Mouse (Mus musculus): ENCODE measurements around the gene Ghr. TPM values are rescaled to one million over a fixed set of nuclear protein-coding genes. Genes with fewer than 3 reads are reported as not detected.

Gene Ghr
- polyA plus RNA-seq, 1 experiment from 2014 or later: 113 TPM

DNA sequence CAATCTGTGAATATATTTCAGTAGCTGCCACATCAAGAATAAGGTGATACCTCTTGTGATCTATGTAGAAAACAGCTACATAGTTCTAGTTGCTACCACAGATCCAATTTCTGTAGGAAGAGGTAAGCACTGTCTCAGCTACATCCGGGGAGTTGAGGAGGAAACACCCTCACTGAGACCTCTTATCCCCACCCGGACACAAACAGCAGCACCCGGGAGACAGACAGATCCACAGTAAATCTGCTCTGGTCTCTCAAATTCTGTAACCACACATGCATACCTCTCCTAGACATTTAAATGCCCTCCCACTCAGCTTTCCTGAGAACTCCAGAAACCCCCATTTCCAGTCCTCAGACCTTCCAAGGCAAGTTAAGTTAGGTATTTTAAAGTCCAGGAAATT, 2.0 kb downstream of the Ghr start:
- Histone ChIP-seq H3K27me3 (replicated peaks) (no peaks in the 10 kb centered on the region), H3K27ac (peak overlapping the region; percentile 97), H3K4me2 (peak overlapping the region; percentile 48), H3K4me3 (replicated peaks) (peak overlapping the region; percentile 90), H3K9ac (peak overlapping the region; percentile 24; the same call in 1 of the 2 replicates), H3K4me1 (peaks cover 22% of the 10 kb centered on the region; the same call in 1 of the 2 replicates), H3K9me3 (no peaks in the 10 kb centered on the region), H3K36me3 (no peaks in the 10 kb centered on the region)
- no peak for ATAC-seq (ENCODE audit: insufficient read depth, low FRiP score, low read depth)
- 8% methylated on average over 3 of the region's 3 CpGs for WGBS

DNA sequence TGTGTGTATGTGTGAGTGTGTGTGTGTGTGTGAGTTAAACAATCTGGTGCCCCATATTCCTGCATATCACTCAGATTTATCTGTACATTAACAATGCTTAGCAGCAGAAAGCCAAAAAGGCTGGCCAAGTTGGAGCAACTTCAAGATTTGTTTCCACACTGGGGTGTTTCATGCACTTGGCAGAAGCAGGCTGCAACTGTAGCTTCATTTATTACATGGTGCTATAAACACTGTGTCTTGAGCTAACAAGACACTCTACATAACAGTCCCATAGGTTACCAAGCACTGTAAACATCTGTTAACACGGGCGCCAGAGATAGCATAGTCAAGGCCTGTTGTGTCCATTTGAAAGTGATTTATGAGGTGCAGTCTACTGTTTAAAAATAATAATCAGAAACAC, 3.1 kb downstream of the Ghr start:
- H3K4me2 ChIP-seq: peak overlapping the region; percentile 53
- ATAC-seq (ENCODE audit: insufficient read depth, low FRiP score, low read depth): peak; percentile 16; the same call in 1 of the 2 replicates
- H3K9me3 ChIP-seq: no peaks in the 10 kb centered on the region
- H3K36me3 ChIP-seq: no peaks in the 10 kb centered on the region
- 16% methylated on average over 2 of the region's 2 CpGs for WGBS
- peak overlapping the region; percentile 72 for H3K27ac ChIP-seq
- no peaks in the 10 kb centered on the region for H3K27me3 ChIP-seq (replicated peaks)
- H3K4me3 ChIP-seq (replicated peaks): peak overlapping the region; percentile 37; the same call in 1 of the 2 replicates
- H3K9ac ChIP-seq: no peak overlapping the region
- peaks cover 21% of the 10 kb centered on the region; the same call in 1 of the 2 replicates for H3K4me1 ChIP-seq

DNA sequence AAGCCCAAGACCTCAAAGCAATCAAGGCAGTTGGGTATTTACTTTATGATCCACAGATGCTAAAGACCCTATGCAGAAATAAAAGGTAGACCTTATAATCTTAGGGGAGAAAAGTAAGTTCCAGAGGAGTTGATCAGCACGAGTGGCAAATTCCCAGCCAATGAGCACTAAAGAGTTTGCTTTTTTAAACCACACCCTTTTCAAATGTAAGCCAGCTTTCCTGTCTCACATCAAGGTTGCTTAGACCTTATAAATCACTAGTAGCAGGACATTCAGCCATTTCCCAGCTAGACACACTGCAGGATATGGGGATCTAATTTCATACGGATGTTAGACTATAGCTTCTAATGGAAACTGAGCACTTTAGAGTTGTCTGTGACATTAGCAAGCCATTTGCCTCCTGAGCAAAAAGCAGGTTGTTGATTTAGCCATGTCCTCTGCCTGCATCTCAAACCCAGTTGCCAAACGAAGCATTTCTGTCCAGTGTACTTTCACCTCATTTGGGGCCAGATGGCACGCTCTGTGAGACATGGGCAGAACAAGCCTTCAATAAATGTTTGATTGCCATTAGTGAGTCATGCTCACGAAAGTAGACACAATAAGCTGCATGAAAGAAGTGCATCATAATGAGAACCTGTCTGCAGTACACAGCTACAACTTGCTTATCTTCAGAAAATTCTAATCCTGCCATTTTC, 4.9 kb downstream of the Ghr start:
- 43% methylated on average over 5 of the region's 5 CpGs for WGBS
- Histone ChIP-seq H3K27me3 (replicated peaks) (no peaks in the 10 kb centered on the region), H3K27ac (no peak overlapping the region), H3K9ac (no peak overlapping the region), H3K9me3 (no peaks in the 10 kb centered on the region), H3K4me2 (no peak overlapping the region), H3K4me1 (peaks cover 9% of the 10 kb centered on the region; the same call in 1 of the 2 replicates), H3K4me3 (replicated peaks) (no peak overlapping the region), H3K36me3 (no peaks in the 10 kb centered on the region)
- ATAC-seq (ENCODE audit: insufficient read depth, low FRiP score, low read depth): no peak

DNA sequence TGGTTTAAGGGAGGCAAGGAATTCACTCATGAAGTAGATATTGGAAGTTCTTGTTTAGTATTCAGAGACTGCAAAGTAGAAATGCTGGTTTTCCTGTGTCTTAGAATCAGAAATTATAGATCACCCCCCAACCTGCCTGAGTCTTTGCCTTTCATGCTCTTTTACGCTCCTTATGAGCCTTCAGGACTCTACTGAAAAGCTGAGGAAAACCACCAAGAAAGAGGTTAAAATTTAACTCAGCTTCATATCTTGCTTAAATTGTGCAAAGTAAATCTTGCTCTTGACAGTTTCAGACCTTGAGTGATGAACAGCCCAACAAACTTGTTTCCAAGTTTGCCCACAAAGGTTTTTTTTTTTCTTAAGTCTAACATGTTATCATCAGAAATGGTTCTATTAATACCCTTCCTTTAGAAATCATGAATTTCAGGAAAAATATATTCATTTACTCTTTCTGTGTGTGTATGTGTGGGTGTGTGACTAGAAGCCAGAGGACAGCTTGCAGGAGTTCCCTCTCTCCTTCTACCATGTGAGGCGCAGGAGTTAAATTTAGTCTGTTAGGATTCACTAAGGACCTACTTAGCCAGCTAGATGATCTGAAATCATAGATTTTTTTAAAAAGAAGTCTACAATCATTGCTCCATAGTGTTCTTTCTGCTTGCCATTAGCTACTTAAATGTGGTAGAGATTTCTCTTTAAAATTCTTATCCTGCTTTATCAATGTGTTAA, 14.0 kb downstream of the Ghr start:
- Histone ChIP-seq H3K9ac (no peak overlapping the region), H3K4me1 (no peaks in the 10 kb centered on the region; the same call in 1 of the 2 replicates), H3K4me3 (replicated peaks) (no peak overlapping the region), H3K27ac (peak overlapping the region; percentile 31; the same call in 1 of the 2 replicates), H3K9me3 (no peaks in the 10 kb centered on the region), H3K27me3 (replicated peaks) (no peaks in the 10 kb centered on the region), H3K4me2 (no peak overlapping the region), H3K36me3 (no peaks in the 10 kb centered on the region)
- no peak for ATAC-seq (ENCODE audit: insufficient read depth, low FRiP score, low read depth)
- 72% methylated on average over 2 of the region's 2 CpGs for WGBS

DNA sequence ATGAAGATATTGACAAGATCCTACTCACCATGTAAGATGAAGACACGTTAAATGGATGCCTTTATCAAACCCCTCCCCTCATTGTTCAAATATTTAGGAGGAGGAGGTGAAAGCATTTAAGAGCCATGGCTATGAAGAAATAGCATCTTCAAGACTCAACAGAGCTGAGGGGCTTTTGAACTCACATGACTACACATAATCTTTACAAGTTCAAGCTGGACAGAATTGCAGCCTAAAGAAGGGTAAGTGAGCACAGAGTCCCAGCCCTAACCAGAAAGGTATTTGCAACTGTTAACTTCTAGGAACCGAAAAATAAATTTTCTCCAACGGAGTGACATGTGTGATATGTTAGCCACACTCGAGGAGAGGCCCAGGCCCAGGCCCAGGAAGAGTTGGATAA, 18.7 kb downstream of the Ghr start:
- Histone ChIP-seq H3K9me3 (no peaks in the 10 kb centered on the region), H3K27ac (peak overlapping the region; percentile 40), H3K4me1 (no peaks in the 10 kb centered on the region; the same call in 1 of the 2 replicates), H3K27me3 (replicated peaks) (no peaks in the 10 kb centered on the region), H3K36me3 (0 out of 2 replicates have a peak, but pooled peaks cover 4% of the 10 kb centered on the region), H3K9ac (no peak overlapping the region), H3K4me3 (replicated peaks) (no peak overlapping the region), H3K4me2 (no peak overlapping the region)
- ATAC-seq (ENCODE audit: insufficient read depth, low FRiP score, low read depth): no peak
- 39% methylated on average over 4 of the region's 4 CpGs for WGBS

DNA sequence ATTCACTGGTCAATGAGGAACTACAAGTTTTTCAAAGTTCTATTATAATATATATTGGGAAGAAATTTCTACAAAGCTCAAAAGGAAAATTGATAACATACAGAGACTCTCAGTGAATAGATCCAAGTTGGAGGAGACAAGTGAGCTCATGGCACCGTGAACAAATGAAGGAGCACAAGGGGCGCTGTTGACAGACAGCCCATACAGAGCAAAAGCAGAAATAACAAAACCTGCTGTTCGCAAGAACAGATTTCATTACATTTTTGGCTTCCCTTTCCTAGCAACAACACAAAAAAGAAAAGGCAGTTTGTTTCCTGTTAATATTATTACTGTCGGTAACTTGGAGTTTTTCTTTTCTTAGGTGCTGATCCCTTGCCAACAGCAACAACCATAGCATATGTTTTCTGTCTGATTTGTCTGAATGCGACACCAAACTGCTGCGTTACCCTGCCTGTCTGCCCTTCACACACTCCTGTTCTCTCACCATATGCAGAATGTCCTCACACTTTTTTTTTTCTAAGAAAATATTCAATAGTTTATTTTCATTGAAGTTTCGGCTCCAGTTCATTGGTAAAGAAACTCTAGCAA, 19.3 kb downstream of the Ghr start:
- Histone ChIP-seq H3K4me1 (no peaks in the 10 kb centered on the region; the same call in 1 of the 2 replicates), H3K9ac (no peak overlapping the region), H3K36me3 (0 out of 2 replicates have a peak, but pooled peaks cover 4% of the 10 kb centered on the region), H3K4me3 (replicated peaks) (no peak overlapping the region), H3K4me2 (no peak overlapping the region), H3K9me3 (no peaks in the 10 kb centered on the region), H3K27ac (peak overlapping the region; percentile 40; the same call in 1 of the 2 replicates), H3K27me3 (replicated peaks) (no peaks in the 10 kb centered on the region)
- 49% methylated on average over 7 of the region's 7 CpGs for WGBS
- ATAC-seq (ENCODE audit: insufficient read depth, low FRiP score, low read depth): no peak

DNA sequence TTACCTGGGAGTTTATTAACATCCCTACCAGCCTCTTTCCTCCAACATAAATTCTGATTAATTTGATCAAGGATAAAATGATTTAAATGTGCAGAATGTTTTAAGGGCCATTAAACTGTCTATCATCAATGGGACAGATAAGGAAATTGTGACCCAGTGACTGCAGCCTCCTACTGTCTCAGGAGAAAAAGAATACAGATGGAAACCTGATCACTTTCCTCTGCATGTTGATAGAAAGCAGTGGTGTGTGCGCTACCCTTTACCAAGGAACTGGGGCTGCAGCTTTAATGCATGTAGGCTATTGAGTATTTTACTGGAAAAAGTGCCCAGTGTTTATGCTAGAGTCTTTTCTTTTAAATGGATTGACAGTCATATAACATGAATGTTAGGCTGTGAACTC, 19.8 kb downstream of the Ghr start:
- Histone ChIP-seq H3K9me3 (no peaks in the 10 kb centered on the region), H3K4me1 (no peaks in the 10 kb centered on the region; the same call in 1 of the 2 replicates), H3K4me2 (no peak overlapping the region), H3K27me3 (replicated peaks) (no peaks in the 10 kb centered on the region), H3K4me3 (replicated peaks) (no peak overlapping the region), H3K27ac (no peak overlapping the region), H3K9ac (no peak overlapping the region), H3K36me3 (0 out of 2 replicates have a peak, but pooled peaks cover 4% of the 10 kb centered on the region)
- 87% methylated on average over 1 of the region's 1 CpGs for WGBS
- ATAC-seq (ENCODE audit: insufficient read depth, low FRiP score, low read depth): no peak

DNA sequence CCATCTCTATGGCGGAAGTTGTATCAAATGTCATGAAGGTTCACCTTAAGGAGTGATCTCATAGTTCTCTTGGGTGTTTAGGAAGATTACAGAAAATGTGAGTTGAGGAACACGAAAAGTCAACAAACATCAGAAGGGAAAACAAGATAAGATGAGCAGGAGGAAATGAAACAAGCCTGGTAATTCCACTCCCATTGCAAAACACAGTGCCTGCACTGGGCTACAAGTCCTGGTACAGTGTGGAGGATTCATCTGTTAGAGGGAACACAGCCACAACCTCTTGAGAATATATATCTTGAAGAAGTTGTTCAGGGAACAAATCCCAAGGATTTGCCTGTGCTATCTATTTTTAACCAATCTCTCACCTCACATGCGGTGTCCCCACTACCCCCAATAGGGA, 24.8 kb downstream of the Ghr start:
- Histone ChIP-seq H3K9ac (no peak overlapping the region), H3K9me3 (no peaks in the 10 kb centered on the region), H3K27me3 (replicated peaks) (no peaks in the 10 kb centered on the region), H3K4me1 (no peaks in the 10 kb centered on the region), H3K4me2 (no peak overlapping the region), H3K4me3 (replicated peaks) (no peak overlapping the region), H3K36me3 (0 out of 2 replicates have a peak, but pooled peaks cover 4% of the 10 kb centered on the region), H3K27ac (no peak overlapping the region)
- ATAC-seq (ENCODE audit: insufficient read depth, low FRiP score, low read depth): no peak
- WGBS: 84% methylated on average over 3 of the region's 3 CpGs

DNA sequence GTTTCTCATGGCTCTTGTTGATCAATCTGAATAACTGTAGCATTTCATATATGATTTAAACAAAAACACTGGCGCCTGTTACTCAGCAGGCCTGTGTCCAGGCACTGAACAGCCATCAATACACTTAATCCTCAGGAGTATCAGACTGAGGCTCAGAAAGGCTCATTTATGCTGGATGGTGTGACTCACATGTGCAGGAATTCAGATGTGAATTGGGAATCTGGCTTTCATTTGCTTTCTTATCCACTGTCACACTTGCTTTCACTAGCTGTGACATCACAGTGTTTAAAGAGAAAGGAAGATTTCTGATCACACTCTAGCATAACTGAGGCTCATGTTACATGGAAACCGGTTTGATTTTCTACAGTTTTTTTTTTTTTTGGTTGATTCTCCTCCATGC, 39.0 kb downstream of the Ghr start:
- no peak overlapping the region for H3K4me3 ChIP-seq (replicated peaks)
- no peak overlapping the region for H3K27ac ChIP-seq
- no peak overlapping the region for H3K4me2 ChIP-seq
- no peaks in the 10 kb centered on the region for H3K9me3 ChIP-seq
- H3K27me3 ChIP-seq (replicated peaks): no peaks in the 10 kb centered on the region
- H3K9ac ChIP-seq: no peak overlapping the region
- no peak for ATAC-seq (ENCODE audit: insufficient read depth, low FRiP score, low read depth)
- 82% methylated on average over 2 of the region's 2 CpGs for WGBS
- peaks cover 7% of the 10 kb centered on the region for H3K36me3 ChIP-seq
- no peaks in the 10 kb centered on the region for H3K4me1 ChIP-seq

DNA sequence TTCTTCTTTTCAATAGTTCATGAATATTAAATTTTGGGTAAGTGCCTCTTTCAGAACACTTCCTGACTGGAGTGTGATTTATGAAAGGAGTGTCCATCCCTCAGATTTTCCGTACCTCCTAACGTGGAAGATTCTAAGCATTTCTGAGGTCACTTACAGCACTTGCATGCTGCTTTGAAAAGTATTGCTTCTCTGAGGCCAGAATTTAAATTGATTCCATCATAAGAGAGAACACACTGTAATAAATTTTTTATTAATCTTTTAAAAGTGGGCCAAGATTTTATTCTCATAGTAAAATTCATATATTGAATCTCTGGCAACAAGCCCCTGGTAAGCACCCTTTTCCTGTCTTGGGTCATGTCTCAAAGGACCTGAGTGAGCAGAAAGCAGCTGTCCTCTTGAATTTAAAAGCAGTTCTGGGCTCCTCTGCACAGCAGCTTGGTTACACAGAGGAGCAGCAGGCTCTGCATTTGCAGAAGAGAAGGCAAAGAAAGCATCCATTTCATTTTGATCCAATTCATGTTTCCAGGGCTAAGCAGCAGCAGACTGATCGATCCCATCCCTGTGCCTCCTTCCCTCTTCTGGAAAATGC, 46.9 kb downstream of the Ghr start:
- Histone ChIP-seq H3K4me1 (no peaks in the 10 kb centered on the region), H3K4me2 (no peak overlapping the region), H3K36me3 (no peaks in the 10 kb centered on the region), H3K27ac (no peak overlapping the region), H3K27me3 (replicated peaks) (no peaks in the 10 kb centered on the region), H3K9ac (no peak overlapping the region), H3K9me3 (no peaks in the 10 kb centered on the region), H3K4me3 (replicated peaks) (no peak overlapping the region)
- 60% methylated on average over 3 of the region's 3 CpGs for WGBS
- ATAC-seq (ENCODE audit: insufficient read depth, low FRiP score, low read depth): no peak

DNA sequence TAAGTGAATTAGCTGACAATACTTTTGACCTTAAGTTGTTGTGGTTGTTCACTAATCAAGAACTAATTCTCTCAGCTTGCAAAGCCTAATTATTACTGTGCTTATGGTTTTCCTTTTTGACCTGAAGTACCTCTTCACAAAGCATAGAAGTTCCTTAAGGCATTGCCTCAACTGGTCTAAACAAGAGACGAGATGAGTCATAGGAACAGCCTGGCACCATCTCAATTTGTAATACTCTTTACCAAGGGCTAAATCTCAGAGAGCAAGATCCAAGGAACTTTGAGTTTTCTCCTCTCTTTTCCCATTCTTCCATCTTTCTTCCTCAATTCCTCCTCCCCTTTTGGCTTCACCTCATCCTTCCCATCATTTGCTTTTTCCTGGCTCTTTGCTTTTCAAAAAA, 69.3 kb downstream of the Ghr start:
- no peaks in the 10 kb centered on the region for H3K27me3 ChIP-seq (replicated peaks)
- no peaks in the 10 kb centered on the region for H3K9me3 ChIP-seq
- no peak overlapping the region for H3K4me3 ChIP-seq (replicated peaks)
- WGBS: 82% methylated on average over 1 of the region's 1 CpGs
- H3K36me3 ChIP-seq: no peaks in the 10 kb centered on the region
- H3K4me2 ChIP-seq: no peak overlapping the region
- no peak for ATAC-seq (ENCODE audit: insufficient read depth, low FRiP score, low read depth)
- no peak overlapping the region for H3K27ac ChIP-seq
- peaks cover 8% of the 10 kb centered on the region; the same call in 1 of the 2 replicates for H3K4me1 ChIP-seq
- no peak overlapping the region for H3K9ac ChIP-seq
